Mouse (Mus musculus): ENCODE measurements around the gene Abcb4. TPM values are rescaled to one million over a fixed set of nuclear protein-coding genes. Genes with fewer than 3 reads are reported as not detected.
A peak's percentile ranks its signal among the peaks of the same experiment; 100 is the strongest.
"Not testable (repeated sequence)": the region's sequence is repeated elsewhere in the genome, so short reads cannot be mapped to it uniquely, and the experiment has no call there.

The Abcb4 gene
- polyA plus RNA-seq, 1 experiment from 2014 or later = 1.0 TPM

GRCm38 (mm10) chr5:8928440-8928839 is 34.9 kb downstream of the Abcb4 start:
- WGBS = 84% methylated on average over 9 of the region's 9 CpGs
- Histone ChIP-seq H3K27ac (no peak overlapping the region), H3K36me3 (no peaks in the 10 kb centered on the region), H3K4me2 (replicated peaks) (no peak overlapping the region), H3K9me3 (0 out of 2 replicates have a peak, but pooled peaks cover 4% of the 10 kb centered on the region), H3K4me3 (no peak overlapping the region), H3K27me3 (replicated peaks) (no peaks in the 10 kb centered on the region), H3K4me1 (no peaks in the 10 kb centered on the region), H3K9ac (no peak overlapping the region)
- no peak for ATAC-seq (ENCODE audit: low FRiP score, low read depth)

DNA sequence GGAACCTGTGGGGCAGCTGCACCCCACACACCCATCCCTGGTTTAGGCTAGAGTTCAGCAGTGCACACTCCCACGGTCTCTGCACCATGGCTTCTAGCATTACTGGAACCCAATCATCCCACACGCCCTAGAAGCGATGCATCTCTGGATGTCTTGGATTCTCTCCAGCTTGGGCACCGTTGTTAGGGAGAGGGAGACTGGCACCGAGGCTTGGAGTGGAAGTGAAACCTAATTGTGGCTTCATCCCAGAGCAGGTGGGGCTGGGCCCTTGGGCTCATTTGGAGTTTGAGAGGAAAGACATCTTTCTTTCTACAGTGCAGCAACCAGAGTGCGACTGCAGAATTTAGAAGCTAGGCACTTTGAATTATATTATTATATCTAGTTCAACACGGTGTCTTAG is 44.4 kb downstream of the Abcb4 start:
- no peak overlapping the region for H3K27ac ChIP-seq
- H3K4me2 ChIP-seq (replicated peaks) = no peak overlapping the region
- H3K9me3 ChIP-seq = no peaks in the 10 kb centered on the region
- no peak for ATAC-seq (ENCODE audit: low FRiP score, low read depth)
- H3K9ac ChIP-seq = no peak overlapping the region
- H3K36me3 ChIP-seq = no peaks in the 10 kb centered on the region
- H3K4me1 ChIP-seq = no peaks in the 10 kb centered on the region
- H3K4me3 ChIP-seq = no peak overlapping the region
- no peaks in the 10 kb centered on the region for H3K27me3 ChIP-seq (replicated peaks)
- WGBS = 89% methylated on average over 7 of the region's 7 CpGs

DNA sequence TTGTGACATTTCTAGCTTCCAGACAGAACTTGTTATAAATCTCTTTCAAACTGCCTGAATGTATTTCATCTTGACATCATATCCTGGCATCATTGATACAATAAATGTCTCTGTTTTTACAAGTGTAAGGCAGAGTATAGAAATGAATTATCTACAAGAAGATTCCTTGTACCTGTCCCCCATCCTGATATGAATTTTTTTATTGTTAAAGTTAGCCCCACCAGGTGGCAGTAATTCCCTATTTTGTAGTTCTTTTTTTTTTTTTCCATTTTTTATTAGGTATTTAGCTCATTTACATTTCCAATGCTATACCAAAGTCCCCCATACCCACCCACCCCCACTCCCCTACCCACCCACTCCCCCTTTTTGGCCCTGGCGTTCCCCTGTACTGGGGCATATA is 47.7 kb downstream of the Abcb4 start:
- WGBS = no CpG with 5 or more reads among the region's 1 CpGs
- H3K27ac ChIP-seq; H3K4me3 ChIP-seq; H3K4me1 ChIP-seq; H3K36me3 ChIP-seq; H3K9me3 ChIP-seq; H3K9ac ChIP-seq; H3K4me2 ChIP-seq (replicated peaks); H3K27me3 ChIP-seq (replicated peaks); ATAC-seq (ENCODE audit: low FRiP score, low read depth): not testable (repeated sequence)

DNA sequence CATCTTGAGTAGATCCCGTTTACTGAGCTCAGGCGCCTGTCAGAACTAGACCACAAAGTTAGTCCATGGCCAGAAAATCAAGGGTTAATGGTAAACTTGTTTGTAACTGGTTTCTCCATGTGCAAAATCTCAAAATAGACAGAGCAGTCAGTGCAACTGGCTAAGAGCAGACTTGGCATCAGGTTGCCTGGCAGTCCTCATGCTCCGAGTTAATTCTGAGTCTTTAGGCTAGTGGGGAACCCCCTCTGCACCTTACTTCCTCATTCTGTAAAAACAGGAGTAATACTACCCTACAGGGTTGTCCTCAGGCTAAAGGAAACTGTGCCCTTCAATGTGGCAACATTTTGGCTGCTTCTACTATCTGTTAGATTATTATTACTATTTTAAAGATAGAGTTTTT is 50.3 kb downstream of the Abcb4 start:
- Histone ChIP-seq H3K27ac (no peak overlapping the region), H3K4me2 (replicated peaks) (no peak overlapping the region), H3K4me1 (no peaks in the 10 kb centered on the region), H3K4me3 (no peak overlapping the region), H3K27me3 (replicated peaks) (no peaks in the 10 kb centered on the region), H3K9ac (no peak overlapping the region), H3K9me3 (no peaks in the 10 kb centered on the region), H3K36me3 (no peaks in the 10 kb centered on the region)
- WGBS = 90% methylated on average over 3 of the region's 3 CpGs
- no peak for ATAC-seq (ENCODE audit: low FRiP score, low read depth)

- no peak overlapping the region for H3K4me3 ChIP-seq
- no peak overlapping the region for H3K9ac ChIP-seq
- no peaks in the 10 kb centered on the region for H3K27me3 ChIP-seq (replicated peaks)
- no peak overlapping the region for H3K27ac ChIP-seq
- no peak for ATAC-seq (ENCODE audit: low FRiP score, low read depth)
- no peaks in the 10 kb centered on the region for H3K4me1 ChIP-seq
- no peaks in the 10 kb centered on the region for H3K9me3 ChIP-seq
- H3K36me3 ChIP-seq = no peaks in the 10 kb centered on the region
- WGBS = 75% methylated on average over 4 of the region's 4 CpGs
- H3K4me2 ChIP-seq (replicated peaks) = no peak overlapping the region
These were observed 54.0 kb downstream of the Abcb4 start for GRCm38 (mm10) chr5:8947423-8948110.

- no peak for ATAC-seq (ENCODE audit: low FRiP score, low read depth)
- Histone ChIP-seq H3K4me3 (no peak overlapping the region), H3K27ac (no peak overlapping the region), H3K4me1 (no peaks in the 10 kb centered on the region), H3K9ac (no peak overlapping the region), H3K9me3 (no peaks in the 10 kb centered on the region), H3K36me3 (no peaks in the 10 kb centered on the region), H3K4me2 (replicated peaks) (no peak overlapping the region), H3K27me3 (replicated peaks) (no peaks in the 10 kb centered on the region)
- WGBS = 92% methylated on average over 2 of the region's 2 CpGs
These were observed 60.1 kb downstream of the Abcb4 start for GRCm38 (mm10) chr5:8953660-8954059.

GRCm38 (mm10) chr5:8955544-8955943 is 62.0 kb downstream of the Abcb4 start:
- Histone ChIP-seq H3K4me2 (replicated peaks) (no peak overlapping the region), H3K4me3 (no peak overlapping the region), H3K27ac (no peak overlapping the region), H3K9ac (no peak overlapping the region), H3K36me3 (no peaks in the 10 kb centered on the region), H3K9me3 (no peaks in the 10 kb centered on the region), H3K4me1 (no peaks in the 10 kb centered on the region), H3K27me3 (replicated peaks) (no peaks in the 10 kb centered on the region)
- no peak for ATAC-seq (ENCODE audit: low FRiP score, low read depth)
- WGBS = 93% methylated on average over 3 of the region's 3 CpGs

DNA sequence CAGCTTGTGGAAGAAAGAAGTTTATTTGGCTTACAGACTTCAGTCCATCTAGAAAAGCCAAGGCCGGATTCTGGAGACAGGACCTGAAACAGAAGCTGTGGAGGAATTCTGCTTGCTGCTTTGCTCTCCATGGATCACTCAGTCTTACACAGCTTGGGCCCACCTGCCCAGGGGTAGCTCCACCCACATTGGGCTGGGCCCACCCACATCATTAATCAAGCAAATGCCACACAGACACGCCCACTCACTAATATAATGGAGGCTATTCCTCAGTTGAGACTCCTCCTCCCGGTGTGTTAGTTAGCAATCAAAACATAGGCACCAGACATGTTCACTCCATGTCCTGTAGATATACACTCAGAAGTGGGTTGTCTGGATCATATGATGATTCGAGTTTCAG is 67.0 kb downstream of the Abcb4 start:
- peaks cover 20% of the 10 kb centered on the region for H3K36me3 ChIP-seq
- no peaks in the 10 kb centered on the region for H3K27me3 ChIP-seq (replicated peaks)
- no peak overlapping the region for H3K9ac ChIP-seq
- H3K4me3 ChIP-seq = no peak overlapping the region
- 75% methylated on average over 4 of the region's 4 CpGs for whole genome bisulfite sequencing
- H3K4me1 ChIP-seq = no peaks in the 10 kb centered on the region
- no peak overlapping the region for H3K27ac ChIP-seq
- H3K4me2 ChIP-seq (replicated peaks) = no peak overlapping the region
- peak; percentile 37; the same call in 1 of the 2 replicates for ATAC-seq (ENCODE audit: low FRiP score, low read depth)
- H3K9me3 ChIP-seq = no peaks in the 10 kb centered on the region

GRCm38 (mm10) chr5:8964487-8964886 is 71.0 kb downstream of the Abcb4 start:
- no peaks in the 10 kb centered on the region for H3K9me3 ChIP-seq
- no peak overlapping the region for H3K27ac ChIP-seq
- peaks cover 46% of the 10 kb centered on the region for H3K36me3 ChIP-seq
- no peaks in the 10 kb centered on the region for H3K27me3 ChIP-seq (replicated peaks)
- no peak overlapping the region for H3K4me2 ChIP-seq (replicated peaks)
- H3K9ac ChIP-seq = no peak overlapping the region
- H3K4me3 ChIP-seq = no peak overlapping the region
- no peak for ATAC-seq (ENCODE audit: low FRiP score, low read depth)
- WGBS = 99% methylated on average over 5 of the region's 5 CpGs
- H3K4me1 ChIP-seq = no peaks in the 10 kb centered on the region

- Histone ChIP-seq H3K9me3 (no peaks in the 10 kb centered on the region), H3K4me1 (no peaks in the 10 kb centered on the region), H3K27ac (no peak overlapping the region), H3K36me3 (peaks cover 52% of the 10 kb centered on the region), H3K4me2 (replicated peaks) (no peak overlapping the region), H3K4me3 (no peak overlapping the region), H3K9ac (no peak overlapping the region), H3K27me3 (replicated peaks) (no peaks in the 10 kb centered on the region)
- 100% methylated on average over 2 of the region's 2 CpGs for WGBS
- ATAC-seq (ENCODE audit: low FRiP score, low read depth) = no peak
These were observed 77.2 kb downstream of the Abcb4 start for GRCm38 (mm10) chr5:8970694-8971093.

GRCm38 (mm10) chr5:8972355-8972754 is 78.8 kb downstream of the Abcb4 start:
- WGBS = 46% methylated on average over 7 of the region's 7 CpGs
- ATAC-seq (ENCODE audit: low FRiP score, low read depth) = no peak

GRCm38 (mm10) chr5:8974721-8975120 is 81.2 kb downstream of the Abcb4 start:
- H3K4me3 ChIP-seq = no peak overlapping the region
- no peaks in the 10 kb centered on the region for H3K4me1 ChIP-seq
- H3K27ac ChIP-seq = no peak overlapping the region
- peaks cover 30% of the 10 kb centered on the region for H3K36me3 ChIP-seq
- H3K9ac ChIP-seq = no peak overlapping the region
- ATAC-seq (ENCODE audit: low FRiP score, low read depth) = no peak
- H3K4me2 ChIP-seq (replicated peaks) = no peak overlapping the region
- no peaks in the 10 kb centered on the region for H3K27me3 ChIP-seq (replicated peaks)
- no peaks in the 10 kb centered on the region for H3K9me3 ChIP-seq

More at GRCm38 (mm10) chr5:8972355-8972754, 78.8 kb downstream of the Abcb4 start:
- Histone ChIP-seq H3K27me3 (replicated peaks) (no peaks in the 10 kb centered on the region), H3K4me1 (no peaks in the 10 kb centered on the region), H3K9me3 (no peaks in the 10 kb centered on the region), H3K27ac (no peak overlapping the region), H3K36me3 (peaks cover 42% of the 10 kb centered on the region), H3K4me2 (replicated peaks) (no peak overlapping the region), H3K9ac (no peak overlapping the region), H3K4me3 (no peak overlapping the region)

DNA sequence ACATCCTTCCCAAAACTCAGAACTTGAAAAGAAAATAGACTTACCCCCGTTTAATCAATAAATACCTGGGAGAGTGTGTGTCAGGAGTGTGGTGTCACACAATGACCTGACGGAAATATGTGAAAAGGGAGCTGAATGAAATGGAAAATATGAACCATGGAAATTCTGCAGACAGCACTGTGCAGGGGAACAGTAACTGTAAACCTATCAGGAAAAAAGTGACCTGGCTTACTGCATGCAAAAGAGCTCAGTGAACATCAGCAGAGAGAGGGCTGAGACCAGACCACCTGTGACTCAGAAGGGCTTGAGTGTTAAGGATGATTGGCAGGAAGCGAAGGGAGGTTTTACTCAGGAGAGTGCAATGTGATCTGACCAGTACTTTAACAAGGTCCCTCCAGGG is 92.0 kb downstream of the Abcb4 start:
- Histone ChIP-seq H3K4me2 (replicated peaks) (no peak overlapping the region), H3K27me3 (replicated peaks) (no peaks in the 10 kb centered on the region), H3K9me3 (no peaks in the 10 kb centered on the region), H3K27ac (no peak overlapping the region), H3K36me3 (peaks cover 36% of the 10 kb centered on the region), H3K4me1 (no peaks in the 10 kb centered on the region), H3K4me3 (no peak overlapping the region), H3K9ac (no peak overlapping the region)
- 94% methylated on average over 3 of the region's 3 CpGs for WGBS
- ATAC-seq (ENCODE audit: low FRiP score, low read depth) = no peak

Data from neural tube, embryonic 12.5 days (tissue).